ENCODE assay signal across 15 mouse cellular contexts in genomic region chr3:66325962-66326834, GRCm38 (mm10). TPM values are rescaled to one million over a fixed set of nuclear protein-coding genes. Genes with fewer than 3 reads are reported as not detected.
DNase-seq lines count a peak whose midpoint lies in the region; ATAC-seq and TF ChIP-seq lines count a peak whose summit lies in the region.
"Had no signal": no experiment of that assay in that cellular context is flagged by ENCODE, and none has a peak within 500 bp of the region (broad histone marks: within the 10 kb centered on the region; RNA-seq: fewer than 3 reads in every experiment).

No protein-coding gene starts in this region.

- no peak for TF ChIP-seq EP300 in CH12.LX (IDR thresholded peaks at IDR 0.05; ENCODE audit: low read length)

- H3K9me3 ChIP-seq in CH12.LX (replicated peaks; ENCODE audit: low read length): no peaks in the 10 kb centered on the region
- H3K9me3 ChIP-seq in hindbrain, embryonic 10.5 days: no peaks in the 10 kb centered on the region
- H3K9me3 ChIP-seq in midbrain, embryonic 14.5 days (ENCODE audit: control insufficient read depth, low read length): no peaks in the 10 kb centered on the region
- H3K9me3 ChIP-seq: liver, embryonic 15.5 days had no signal

- no peak for TF ChIP-seq RAD21 in CH12.LX (IDR thresholded peaks at IDR 0.05; ENCODE audit: low read depth, low read length)

- H3K27ac ChIP-seq in CH12.LX (ENCODE audit: insufficient read depth, low read depth): no peak overlapping the region
- H3K27ac ChIP-seq in hindbrain, embryonic 10.5 days: peak overlapping the region; percentile 89
- H3K27ac ChIP-seq in midbrain, embryonic 14.5 days (replicated peaks; ENCODE audit: low read depth, low read length): peak overlapping the region; percentile 68
- H3K27ac ChIP-seq: kidney, postnatal 0 days; liver, embryonic 15.5 days had no signal

- 54% methylated on average over 16 of the region's 16 CpGs for WGBS in hindbrain, embryonic 10.5 days
- 18% methylated on average over 16 of the region's 16 CpGs for WGBS in midbrain, embryonic 14.5 days

- no peak overlapping the region for H3K9ac ChIP-seq in CH12.LX (ENCODE audit: insufficient read depth, low read depth)
- H3K9ac ChIP-seq in midbrain, embryonic 14.5 days (replicated peaks; ENCODE audit: low read length): no peak overlapping the region; the same call in 1 of the 2 replicates
- H3K9ac ChIP-seq: liver, embryonic 15.5 days had no signal

- no peak overlapping the region for H3K4me3 ChIP-seq in CH12.LX (replicated peaks in 1 of 3; ENCODE audit: low read depth in 2 of 3, low read length in 2 of 3, poor library complexity in 1 of 3)
- peak overlapping the region; percentile 20; the same call in 1 of the 2 replicates for H3K4me3 ChIP-seq in hindbrain, embryonic 10.5 days
- no peak overlapping the region for H3K4me3 ChIP-seq in midbrain, embryonic 14.5 days (replicated peaks; ENCODE audit: low read depth, low read length)
- H3K4me3 ChIP-seq: liver, embryonic 15.5 days had no signal

- TF ChIP-seq POLR2A in CH12.LX (IDR thresholded peaks at IDR 0.05; ENCODE audit: low read depth, low read length): no peak

- no peaks in the 10 kb centered on the region for H3K36me3 ChIP-seq in CH12.LX (replicated peaks in 1 of 2; ENCODE audit: control insufficient read depth in 1 of 2, insufficient read depth in 1 of 2, low read length in 1 of 2)
- no peaks in the 10 kb centered on the region for H3K36me3 ChIP-seq in hindbrain, embryonic 10.5 days
- H3K36me3 ChIP-seq in midbrain, embryonic 14.5 days (ENCODE audit: control insufficient read depth, insufficient read depth, low read length): no peaks in the 10 kb centered on the region
- H3K36me3 ChIP-seq: liver, embryonic 15.5 days had no signal

- H3K4me1 ChIP-seq in CH12.LX (ENCODE audit: control insufficient read depth in 1 of 2, insufficient read depth in 2 of 2): peaks cover 3 to 14% of the 10 kb centered on the region in 2 experiments; a peak in 3 of 4 replicates
- peaks cover 33% of the 10 kb centered on the region for H3K4me1 ChIP-seq in hindbrain, embryonic 10.5 days (replicated peaks)
- peaks cover 17% of the 10 kb centered on the region for H3K4me1 ChIP-seq in midbrain, embryonic 14.5 days (ENCODE audit: control insufficient read depth, insufficient read depth, low read length)
- H3K4me1 ChIP-seq: liver, embryonic 15.5 days had no signal

- no peaks in the 10 kb centered on the region for H3K27me3 ChIP-seq in CH12.LX (replicated peaks)
- no peaks in the 10 kb centered on the region for H3K27me3 ChIP-seq in hindbrain, embryonic 10.5 days (ENCODE audit: insufficient read depth, poor library complexity, severe bottlenecking)
- no peaks in the 10 kb centered on the region for H3K27me3 ChIP-seq in midbrain, embryonic 14.5 days (ENCODE audit: control insufficient read depth, insufficient read depth, low read length)
- H3K27me3 ChIP-seq: liver, embryonic 15.5 days had no signal

- no peak overlapping the region; the same call in 1 of the 2 replicates for H3K4me2 ChIP-seq in CH12.LX (ENCODE audit: insufficient read depth, low read depth, poor library complexity, severe bottlenecking)
- peak overlapping the region; percentile 11; the same call in 1 of the 2 replicates for H3K4me2 ChIP-seq in midbrain, embryonic 14.5 days (ENCODE audit: low read length)
- H3K4me2 ChIP-seq: liver, embryonic 15.5 days had no signal

- TF ChIP-seq CTCF in CH12.LX (conservative IDR thresholded peaks at IDR 0.05 in 1 of 2, IDR thresholded peaks at IDR 0.05 in 1 of 2; ENCODE audit: low read depth in 2 of 2, low read length in 2 of 2): no peak

- in situ Hi-C loops in CH12.LX (cut with MboI; ENCODE audit: low pct_ligation_motif_present, low pct_unique_long_range_greater_than_20kb, low sequenced_read_pairs): no loop called here

- H3K79me2 ChIP-seq in CH12.LX (replicated peaks; ENCODE audit: control insufficient read depth, extremely low read depth, insufficient read depth, poor library complexity, severe bottlenecking): no peaks in the 10 kb centered on the region

- peak; percentile 78 for ATAC-seq in midbrain, embryonic 14.5 days (ENCODE audit: low FRiP score, low TSS enrichment)
- ATAC-seq: CD4-positive, CD25-positive, alpha-beta regulatory T cell, adult 4 months had no signal

- peak; percentile 54 for DNase-seq in CH12.LX (ENCODE audit: extremely low read depth)
- peak; percentile 67 for DNase-seq in embryo, embryonic 11 days
- DNase-seq in hindbrain, embryonic 10.5 days (ENCODE audit: low spot score): peak; percentile 58
- DNase-seq in midbrain, embryonic 14.5 days: peak; percentile 72
- DNase-seq in frontal cortex, postnatal 25 days (ENCODE audit: low spot score in 2 of 2): no peak
- DNase-seq in lung, adult 18-20 months: no peak
- DNase-seq in right cerebral cortex, postnatal 14 days: no peak
- DNase-seq: cerebellum, adult 9-10 months; gastrocnemius, postnatal 36 days; heart, postnatal 36 days; thymus, adult 2 months had no signal

- dilution Hi-C loops in CH12.LX (cut with MboI; ENCODE audit: extremely low pct_ligation_motif_present, extremely low pct_unique_long_range_greater_than_20kb, low sequenced_read_pairs): no loop called here

TF ChIP-seq in CH12.LX, 34 proteins besides CTCF, POLR2A, EP300 and RAD21:
- TF ChIP-seq ZKSCAN1 (IDR thresholded peaks at IDR 0.05; ENCODE audit: borderline replicate concordance, low read depth, low read length) (no peak), UBTF (IDR thresholded peaks at IDR 0.05; ENCODE audit: low read depth, low read length) (no peak), MEF2A (IDR thresholded peaks at IDR 0.05; ENCODE audit: borderline replicate concordance, low read depth, low read length) (no peak), MAX (IDR thresholded peaks at IDR 0.05; ENCODE audit: low read length) (peak; percentile 76), TCF12 (IDR thresholded peaks at IDR 0.05; ENCODE audit: low read depth, low read length) (no peak)

RNA-seq across cellular contexts. Expression of gene Veph1, which starts 29.6 kb away (rescaled TPM):
- not detected in 2 replicates for total RNA-seq in CH12.LX (2012; rRNA removed)
- not detected in 2 replicates for total RNA-seq in CH12.LX (2014; rRNA removed)
- not detected in 2 replicates for polyA plus RNA-seq in CH12.LX (2012; ENCODE audit: insufficient read length, low read depth)
- 9.3 and 11.4 TPM in 2 replicates for polyA plus RNA-seq in hindbrain, embryonic 10.5 days (2016; fragmentation: Nextera tagmentation; extraction: Ambion mirVana)
- 6.3 and 10.6 TPM in 2 replicates for polyA plus RNA-seq in midbrain, embryonic 14.5 days (2014; fragmentation: Nextera tagmentation; extraction: Ambion mirVana)
- total RNA-seq: gastrocnemius, postnatal 36 days; heart, postnatal 36 days; megakaryocyte, adult 5-6 weeks had no signal
- polyA plus RNA-seq: CD4-positive, CD25-positive, alpha-beta regulatory T cell, adult 4 months; thymus, adult 2 months had no signal

Comparison
In these comparisons a context has a peak if more than half of its experiments do, and no peak if none do; other contexts are left out.
1. DNase-seq: peak in CH12.LX (single experiment), embryo, embryonic 11 days (single experiment), hindbrain, embryonic 10.5 days (single experiment) and midbrain, embryonic 14.5 days (single experiment); none in frontal cortex, postnatal 25 days (0 of 2), lung, adult 18-20 months (0 of 2) and right cerebral cortex, postnatal 14 days (single experiment).